Mouse (Mus musculus) heart, adult 2 months (tissue): ENCODE measurements around the gene Syce3. TPM values are rescaled to one million over a fixed set of nuclear protein-coding genes. Genes with fewer than 3 reads are reported as not detected.

Experiments
- DNase-seq, 2 experiments: peaks; one replicate each; pipeline ENCODE4 v3.0.0; 2021
- H3K27ac ChIP-seq: fragments of 200-600 bp; 2 replicates; pipeline ENCODE4 v1.8.1; 2022
- H3K27me3 ChIP-seq: fragments of 200-500 bp; 2 replicates; pipeline ENCODE4 v1.6.1; 2012; ENCODE audit warnings: mild to moderate bottlenecking, low read length, inconsistent platforms, mixed read lengths; ENCODE audit not compliant: control insufficient read depth, insufficient read depth
- H3K36me3 ChIP-seq: fragments of 200-500 bp; 2 replicates; pipeline ENCODE4 v1.6.1; 2012; ENCODE audit warnings: low read length, inconsistent platforms; ENCODE audit not compliant: control insufficient read depth, insufficient read depth
- H3K4me1 ChIP-seq: fragments of 200-500 bp; 2 replicates; pipeline ENCODE4 v1.6.1; 2011; ENCODE audit warnings: low read length; ENCODE audit not compliant: control insufficient read depth, insufficient read depth
- H3K4me3 ChIP-seq: fragments of 200-600 bp; 2 replicates; pipeline ENCODE4 v1.8.1; 2022
- H3K79me2 ChIP-seq: fragments of 200-500 bp; replicated peaks from 2 replicates; pipeline ENCODE4 v1.6.1; 2012; ENCODE audit warnings: mild to moderate bottlenecking, inconsistent platforms, low read length, moderate library complexity, mixed read lengths; ENCODE audit not compliant: control insufficient read depth, insufficient read depth
- H3K9ac ChIP-seq: fragments of 200-500 bp; 2 replicates; pipeline ENCODE4 v1.6.1; 2012; ENCODE audit warnings: low read depth, mild to moderate bottlenecking, control low read depth, inconsistent platforms, low read length, mixed read lengths
- CTCF ChIP-seq: fragments of 200-600 bp; IDR thresholded peaks from 2 replicates; pipeline ENCODE4 v1.8.1; 2022; ENCODE audit warnings: antibody characterized with exemption, mild to moderate bottlenecking, moderate library complexity
- EP300 ChIP-seq: fragments of 200-500 bp; IDR thresholded peaks from 2 replicates; pipeline ENCODE4 v1.6.1; 2011; ENCODE audit warnings: low read depth, low read length, control low read depth; ENCODE audit not compliant: insufficient read depth
- POLR2A ChIP-seq: fragments of 200-500 bp; IDR thresholded peaks from 2 replicates; pipeline ENCODE4 v1.6.1; 2011; ENCODE audit warnings: mild to moderate bottlenecking, low read depth, low read length, control low read depth; ENCODE audit not compliant: insufficient read depth
- WGBS: fragments of 180-500 bp; shearing (Covaris S2); methylation state at CpG from one replicate; pipeline ENCODE4 v1.1.7; 2018; 5-methylcytosine and 5-hydroxymethylcytosine counted together
- intact Hi-C: fragments of 180-260 bp; cut with DNase I; formaldehyde crosslinking; loops from one replicate; pipeline ENCODE4 v1.15.1; 2025
- polyA plus RNA-seq: library from polyadenylated mRNA; depleted of rRNA; stranded (reverse); fragments of >200 nt; gene quantifications from 2 replicates; pipeline ENCODE4 v1.2.3, GENCODE M21; 2012; rRNA removed
- total RNA-seq, 2 experiments: library from RNA; stranded (reverse); gene quantifications; 2 replicates each; pipeline ENCODE4 v1.2.3; 2021

Gene Syce3
- total and polyA plus RNA-seq, 3 experiments = not detected

GRCm38 (mm10) chr15:89352795-89353194 is 57.5 kb downstream of the Syce3 start:
- no peak for TF ChIP-seq POLR2A
- TF ChIP-seq CTCF = no peak
- TF ChIP-seq EP300 = no peak
- intact Hi-C loops = no loop called here
- 97% methylated on average over 12 of the region's 12 CpGs for WGBS
- H3K36me3 ChIP-seq = no peaks in the 10 kb centered on the region; the same call in 1 of the 2 replicates
- no peak overlapping the region for H3K4me3 ChIP-seq
- peaks cover 3% of the 10 kb centered on the region for H3K79me2 ChIP-seq
- H3K4me1 ChIP-seq = peaks cover 7% of the 10 kb centered on the region
- no peak overlapping the region for H3K9ac ChIP-seq
- H3K27ac ChIP-seq = no peak overlapping the region
- H3K27me3 ChIP-seq = no peaks in the 10 kb centered on the region
- no peak for DNase-seq

GRCm38 (mm10) chr15:89352054-89352453 is 58.2 kb downstream of the Syce3 start:
- peaks cover 3% of the 10 kb centered on the region for H3K79me2 ChIP-seq
- H3K4me3 ChIP-seq = no peak overlapping the region
- no peak for DNase-seq
- no peaks in the 10 kb centered on the region for H3K27me3 ChIP-seq
- no peaks in the 10 kb centered on the region; the same call in 1 of the 2 replicates for H3K36me3 ChIP-seq
- TF ChIP-seq POLR2A (no peak), CTCF (no peak), EP300 (no peak)
- 90% methylated on average over 14 of the region's 14 CpGs for WGBS
- H3K9ac ChIP-seq = no peak overlapping the region
- peaks cover 7% of the 10 kb centered on the region for H3K4me1 ChIP-seq
- intact Hi-C loops = no loop called here
- H3K27ac ChIP-seq = no peak overlapping the region

DNA sequence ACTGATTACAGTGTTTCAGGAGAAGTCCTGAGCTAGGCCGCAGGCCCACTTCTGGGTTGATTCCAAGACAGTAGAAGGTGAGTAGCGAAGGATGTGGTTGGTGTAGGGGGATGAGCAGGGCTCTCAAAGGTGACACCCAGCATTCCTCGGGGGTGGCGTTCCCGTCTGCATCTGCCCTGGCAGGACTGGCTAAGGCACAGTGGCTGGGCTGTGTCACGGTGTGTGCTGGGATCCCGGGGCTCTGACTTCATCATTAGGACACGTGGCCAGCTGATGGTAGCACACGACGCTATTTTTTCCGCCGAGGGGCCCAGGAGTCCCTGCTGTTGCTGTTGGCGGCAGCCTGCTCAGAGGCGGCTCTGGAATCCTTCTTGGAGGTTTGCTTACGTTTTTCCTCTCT is 59.0 kb downstream of the Syce3 start:
- Histone ChIP-seq H3K4me3 (no peak overlapping the region), H3K4me1 (peaks cover 7% of the 10 kb centered on the region), H3K27me3 (no peaks in the 10 kb centered on the region), H3K79me2 (peaks cover 3% of the 10 kb centered on the region), H3K27ac (peak overlapping the region; percentile 82), H3K9ac (no peak overlapping the region), H3K36me3 (no peaks in the 10 kb centered on the region; the same call in 1 of the 2 replicates)
- WGBS = 67% methylated on average over 15 of the region's 15 CpGs
- no peak for DNase-seq
- TF ChIP-seq CTCF (no peak), EP300 (no peak), POLR2A (no peak)
- intact Hi-C loops = no loop called here

- 57% methylated on average over 5 of the region's 5 CpGs for WGBS
- TF ChIP-seq POLR2A (peak; percentile 69), EP300 (0 out of 2 replicates have a peak, but pooled peaks have one; percentile 23), CTCF (0 out of 2 replicates have a peak, but pooled peaks have one; percentile 3)
- intact Hi-C loops = no loop called here
These were observed 59.9 kb downstream of the Syce3 start for GRCm38 (mm10) chr15:89350447-89350846.

GRCm38 (mm10) chr15:89343325-89343724 is 67.0 kb downstream of the Syce3 start:
- WGBS = 77% methylated on average over 3 of the region's 3 CpGs
- intact Hi-C loops = loop anchor here (5.0 kb wide), 1 partner anchor 189 kb away; no protein-coding TSS in a partner anchor
- Histone ChIP-seq H3K27ac (no peak overlapping the region), H3K27me3 (no peaks in the 10 kb centered on the region), H3K36me3 (no peaks in the 10 kb centered on the region), H3K4me1 (no peaks in the 10 kb centered on the region), H3K79me2 (no peaks in the 10 kb centered on the region), H3K4me3 (no peak overlapping the region), H3K9ac (no peak overlapping the region)
- TF ChIP-seq CTCF (peak; percentile 75), POLR2A (no peak), EP300 (no peak)
- no peak for DNase-seq

More at GRCm38 (mm10) chr15:89350447-89350846, 59.9 kb downstream of the Syce3 start:
- Histone ChIP-seq H3K36me3 (no peaks in the 10 kb centered on the region; the same call in 1 of the 2 replicates), H3K4me1 (peaks cover 7% of the 10 kb centered on the region), H3K27ac (peak overlapping the region; percentile 82), H3K4me3 (peak overlapping the region; percentile 32), H3K9ac (peak overlapping the region; percentile 29; the same call in 1 of the 2 replicates), H3K79me2 (peaks cover 3% of the 10 kb centered on the region), H3K27me3 (no peaks in the 10 kb centered on the region)
- DNase-seq = no peak

DNA sequence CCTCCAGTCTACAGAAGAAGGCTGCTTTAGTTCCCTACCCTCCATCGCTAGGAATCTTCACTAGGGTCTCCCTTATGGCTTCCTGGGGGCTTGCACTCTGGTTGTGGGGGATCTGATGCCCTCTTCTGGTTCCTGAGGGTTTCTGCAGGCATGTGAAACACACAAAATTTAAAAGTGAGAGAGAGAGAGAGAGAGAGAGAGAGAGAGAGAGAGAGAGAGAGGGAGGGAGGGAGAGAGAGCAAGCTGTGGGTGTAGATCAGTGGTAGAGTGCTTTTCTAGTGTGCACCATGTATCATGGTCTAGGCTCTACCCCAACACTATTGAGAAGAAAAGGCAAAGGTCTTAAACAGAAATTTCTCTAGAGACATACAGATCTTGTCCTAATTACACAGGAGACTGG is 68.6 kb downstream of the Syce3 start:
- DNase-seq = no peak
- H3K4me3 ChIP-seq = no peak overlapping the region
- TF ChIP-seq POLR2A (no peak), CTCF (no peak), EP300 (no peak)
- H3K27ac ChIP-seq = no peak overlapping the region
- intact Hi-C loops = loop anchor here (5.0 kb wide), 1 partner anchor 191 kb away; no protein-coding TSS in a partner anchor
- no peaks in the 10 kb centered on the region for H3K4me1 ChIP-seq
- H3K36me3 ChIP-seq = no peaks in the 10 kb centered on the region
- H3K9ac ChIP-seq = no peak overlapping the region
- H3K79me2 ChIP-seq = no peaks in the 10 kb centered on the region
- WGBS = 57% methylated on average over 1 of the region's 1 CpGs
- H3K27me3 ChIP-seq = no peaks in the 10 kb centered on the region

Other genes with a start within 250 kb of the Syce3 start
- gene Plxnb2, start 229.7 kb downstream of the Syce3 start, total RNA-seq = 10 to 100 TPM; 75.7 to 93.5 TPM
- gene Plxnb2, start 229.7 kb downstream of the Syce3 start, polyA plus RNA-seq = 92.3 and 121 TPM in 2 replicates
- gene Dennd6b, start 214.0 kb downstream of the Syce3 start, total RNA-seq = 1 to 10 TPM; 8.4 to 9.1 TPM
- 24.0 and 27.7 TPM in 2 replicates for gene Dennd6b, start 214.0 kb downstream of the Syce3 start, polyA plus RNA-seq
- gene Ppp6r2, start 198.9 kb downstream of the Syce3 start, total RNA-seq = 10 to 100 TPM; 66.7 to 79.0 TPM
- 73.2 and 107 TPM in 2 replicates for gene Ppp6r2, start 198.9 kb downstream of the Syce3 start, polyA plus RNA-seq
- gene Sbf1, start 95.2 kb downstream of the Syce3 start, total RNA-seq = 10 to 100 TPM; 61.3 to 63.6 TPM
- gene Sbf1, start 95.2 kb downstream of the Syce3 start, polyA plus RNA-seq = 116 and 150 TPM in 2 replicates
- gene Adm2, start 87.8 kb downstream of the Syce3 start, total RNA-seq = not detected
- not detected in 2 replicates for gene Adm2, start 87.8 kb downstream of the Syce3 start, polyA plus RNA-seq
- gene Miox, start 76.1 kb downstream of the Syce3 start, total RNA-seq = not detected
- gene Miox, start 76.1 kb downstream of the Syce3 start, polyA plus RNA-seq = not detected in 2 replicates
- gene Lmf2, start 54.8 kb downstream of the Syce3 start, total RNA-seq = 10 to 100 TPM; 25.7 to 26.1 TPM
- 32.9 and 33.3 TPM in 2 replicates for gene Lmf2, start 54.8 kb downstream of the Syce3 start, polyA plus RNA-seq
- 10 to 100 TPM; 49.3 to 55.7 TPM for gene Ncaph2, start 54.8 kb downstream of the Syce3 start, total RNA-seq
- gene Ncaph2, start 54.8 kb downstream of the Syce3 start, polyA plus RNA-seq = 69.9 and 70.0 TPM in 2 replicates
- 10 to 100 TPM; 25.1 to 29.4 TPM for gene Sco2, start 36.7 kb downstream of the Syce3 start, total RNA-seq
- gene Sco2, start 36.7 kb downstream of the Syce3 start, polyA plus RNA-seq = 35.6 and 40.7 TPM in 2 replicates
- gene Tymp, start 33.5 kb downstream of the Syce3 start, total RNA-seq = under 1 TPM; 0.18 to 0.47 TPM
- gene Tymp, start 33.5 kb downstream of the Syce3 start, polyA plus RNA-seq = 1.1 and 1.8 TPM in 2 replicates
- gene Odf3b, start 31.2 kb downstream of the Syce3 start, total RNA-seq = under 1 TPM; 0.91 to 0.94 TPM
- gene Odf3b, start 31.2 kb downstream of the Syce3 start, polyA plus RNA-seq = 3.6 and 9.1 TPM in 2 replicates
- gene Klhdc7b, start 25.6 kb downstream of the Syce3 start, total RNA-seq = not detected
- not detected in 2 replicates for gene Klhdc7b, start 25.6 kb downstream of the Syce3 start, polyA plus RNA-seq
- gene Cpt1b, start 15.4 kb upstream of the Syce3 start, total RNA-seq = 100 to 1,000 TPM; 565 to 584 TPM
- gene Cpt1b, start 15.4 kb upstream of the Syce3 start, polyA plus RNA-seq = 786 and 953 TPM in 2 replicates
- gene C730034F03Rik, start 19.1 kb upstream of the Syce3 start, total RNA-seq = 1 to 10 TPM; 1.2 TPM
- 1.0 and 1.1 TPM in 2 replicates for gene C730034F03Rik, start 19.1 kb upstream of the Syce3 start, polyA plus RNA-seq
- 1 to 10 TPM; 5.5 to 9.5 TPM for gene Gm44502, start 19.2 kb upstream of the Syce3 start, total RNA-seq
- gene Gm44502, start 19.2 kb upstream of the Syce3 start, polyA plus RNA-seq = 2.1 and 2.5 TPM in 2 replicates
- 10 to 100 TPM; 46.8 to 48.2 TPM for gene Chkb, start 19.4 kb upstream of the Syce3 start, total RNA-seq
- 81.3 and 91.7 TPM in 2 replicates for gene Chkb, start 19.4 kb upstream of the Syce3 start, polyA plus RNA-seq
- under 1 TPM in 1 of 2 experiments, not detected in 1; 0.16 TPM for gene Mapk8ip2, start 43.4 kb upstream of the Syce3 start, total RNA-seq
- gene Mapk8ip2, start 43.4 kb upstream of the Syce3 start, polyA plus RNA-seq = 0.18 and 0.29 TPM in 2 replicates
- gene Arsa, start 66.9 kb upstream of the Syce3 start, total RNA-seq = 10 to 100 TPM; 11.1 to 13.5 TPM
- gene Arsa, start 66.9 kb upstream of the Syce3 start, polyA plus RNA-seq = 19.5 and 22.1 TPM in 2 replicates
- 10 to 100 TPM; 44.3 to 52.2 TPM for gene Shank3, start 89.1 kb upstream of the Syce3 start, total RNA-seq
- gene Shank3, start 89.1 kb upstream of the Syce3 start, polyA plus RNA-seq = 29.6 and 31.0 TPM in 2 replicates
- under 1 TPM in 1 of 2 experiments, not detected in 1; 0.57 TPM for gene Acr, start 157.8 kb upstream of the Syce3 start, total RNA-seq
- 1.4 and 1.6 TPM in 2 replicates for gene Acr, start 157.8 kb upstream of the Syce3 start, polyA plus RNA-seq
- gene Rabl2, start 181.4 kb upstream of the Syce3 start, total RNA-seq = 1 to 10 TPM; 3.7 to 4.2 TPM
- 5.2 and 11.0 TPM in 2 replicates for gene Rabl2, start 181.4 kb upstream of the Syce3 start, polyA plus RNA-seq